Mouse (Mus musculus) naive thymus-derived CD4-positive, alpha-beta T cell, adult 2 months (primary cell): ENCODE results near the gene Afg1l.

Experiments used
- DNase-seq: peaks from one replicate; pipeline ENCODE4 v3.0.0-alpha.2; 2011; ENCODE audit warnings: low read depth

The Afg1l gene

DNA sequence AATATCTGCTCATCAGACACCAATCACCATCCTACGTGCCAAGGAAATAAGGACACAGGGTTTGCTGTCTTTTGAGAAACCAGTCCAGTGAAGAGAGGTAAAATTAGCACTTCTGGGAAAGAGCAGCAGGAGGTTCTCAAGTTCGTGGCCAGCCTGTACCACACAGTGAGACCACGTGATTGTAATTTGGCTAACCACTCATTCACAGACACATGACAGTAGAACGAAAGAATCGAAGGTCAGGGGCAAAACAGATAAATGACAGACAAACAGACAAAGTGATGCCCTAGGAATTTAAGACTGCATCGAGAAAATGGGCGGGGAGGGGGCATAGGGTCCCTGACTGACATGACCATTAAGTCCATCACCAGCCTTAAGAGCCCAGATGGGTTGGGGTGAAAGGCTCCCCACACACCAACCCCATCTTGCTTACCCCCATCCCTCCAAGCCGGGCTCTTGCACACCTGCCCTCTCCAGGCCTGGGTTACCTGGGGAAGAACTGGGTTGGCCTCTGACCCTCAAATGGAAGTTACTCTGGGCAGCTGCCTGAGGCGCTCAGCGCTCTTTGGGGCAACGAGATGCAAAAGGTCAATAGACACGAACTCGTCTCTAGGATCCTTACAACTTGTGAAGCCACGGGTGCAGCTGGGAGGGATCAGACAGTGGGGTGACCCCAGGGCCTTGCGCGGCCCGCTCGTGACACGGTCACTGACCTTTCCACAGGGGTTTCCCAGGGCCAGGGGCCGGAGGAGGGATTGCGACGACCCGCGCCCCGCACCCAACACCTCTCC lies 620 bp downstream of the Afg1l start:
- no peak for DNase-seq

DNA sequence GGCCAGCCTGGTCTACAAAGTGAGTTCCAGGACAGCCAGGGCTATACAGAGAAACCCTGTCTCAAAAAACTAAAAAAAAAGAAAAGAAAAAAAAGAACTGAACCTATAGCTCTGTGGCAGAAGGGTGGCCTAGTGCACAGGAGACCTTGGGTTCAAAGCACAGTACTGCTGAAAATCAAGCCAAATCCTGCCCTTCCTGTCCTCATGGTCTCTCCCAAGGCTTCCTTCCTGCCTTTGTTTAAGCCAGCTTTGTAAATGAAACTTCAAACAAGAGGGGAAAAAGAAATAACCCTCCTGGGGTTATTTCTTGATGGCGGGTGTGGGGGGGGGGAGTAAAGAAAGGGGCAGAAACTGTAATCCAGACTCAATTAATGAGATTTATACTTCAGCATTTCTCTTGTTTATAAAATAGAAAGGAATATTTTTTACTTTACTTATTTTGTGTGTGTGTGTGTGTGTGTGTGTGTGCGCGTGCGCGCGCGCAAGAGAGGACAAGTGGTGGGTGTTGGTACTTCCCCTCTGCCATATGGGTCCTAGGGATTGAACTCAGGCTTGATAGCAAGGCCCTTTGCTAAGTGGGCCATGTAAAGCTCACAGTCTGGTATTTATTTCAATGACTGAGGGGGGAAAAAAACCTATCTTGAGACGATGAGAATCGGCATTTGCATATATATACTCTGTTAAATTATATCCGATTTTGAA lies 1.4 kb downstream of the Afg1l start:
- DNase-seq = peak; percentile 28

DNA sequence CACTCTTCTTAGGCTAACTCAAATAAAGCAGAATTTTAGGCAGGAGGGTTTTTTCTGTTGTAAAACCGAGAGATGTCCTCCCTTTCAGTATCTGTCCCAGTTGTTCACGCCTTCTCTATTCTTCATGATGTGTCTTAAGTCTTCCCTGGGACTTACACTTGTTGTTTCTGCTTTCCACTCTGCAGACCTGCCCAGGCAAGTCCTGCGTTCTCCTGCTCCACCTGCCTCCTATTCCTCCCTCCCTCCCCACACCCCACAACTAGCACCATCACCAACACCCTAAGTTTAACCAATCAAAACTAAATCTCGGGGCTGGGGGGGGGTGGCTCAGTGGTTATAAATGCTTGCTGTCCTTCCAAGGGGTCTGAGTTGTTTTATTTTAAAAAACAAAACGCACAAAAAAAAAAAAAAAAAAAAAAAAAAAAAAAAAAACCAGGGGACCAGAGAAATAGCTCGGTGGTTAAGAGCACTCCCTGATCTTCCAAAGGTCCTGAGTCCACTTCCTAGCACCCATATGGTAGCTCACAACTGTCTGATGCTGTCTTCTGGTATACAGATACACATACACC lies 3.3 kb downstream of the Afg1l start:
- no peak for DNase-seq

DNA sequence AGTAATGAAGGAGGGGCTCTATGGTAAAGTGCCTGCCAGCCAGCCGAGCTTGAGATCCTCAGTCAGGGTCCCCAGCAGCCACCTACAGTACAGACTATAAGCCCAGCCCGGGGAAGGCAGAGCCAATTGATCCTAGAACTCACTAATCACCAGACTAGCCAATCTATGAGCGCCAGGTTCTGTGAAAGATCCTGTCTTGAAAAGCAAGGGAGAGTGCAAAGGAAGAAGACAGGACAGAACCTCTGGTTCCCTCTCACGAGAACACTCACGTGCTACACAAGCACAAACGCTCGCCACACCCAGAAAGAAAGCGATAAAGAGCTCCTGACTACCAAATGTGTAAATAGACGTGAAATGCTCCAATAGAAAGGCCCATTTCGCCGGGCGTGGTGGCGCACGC lies 13.6 kb downstream of the Afg1l start:
- DNase-seq = no peak

GRCm38 (mm10) chr10:42464224-42464623 lies 14.1 kb downstream of the Afg1l start:
- peak; percentile 10 for DNase-seq

DNA sequence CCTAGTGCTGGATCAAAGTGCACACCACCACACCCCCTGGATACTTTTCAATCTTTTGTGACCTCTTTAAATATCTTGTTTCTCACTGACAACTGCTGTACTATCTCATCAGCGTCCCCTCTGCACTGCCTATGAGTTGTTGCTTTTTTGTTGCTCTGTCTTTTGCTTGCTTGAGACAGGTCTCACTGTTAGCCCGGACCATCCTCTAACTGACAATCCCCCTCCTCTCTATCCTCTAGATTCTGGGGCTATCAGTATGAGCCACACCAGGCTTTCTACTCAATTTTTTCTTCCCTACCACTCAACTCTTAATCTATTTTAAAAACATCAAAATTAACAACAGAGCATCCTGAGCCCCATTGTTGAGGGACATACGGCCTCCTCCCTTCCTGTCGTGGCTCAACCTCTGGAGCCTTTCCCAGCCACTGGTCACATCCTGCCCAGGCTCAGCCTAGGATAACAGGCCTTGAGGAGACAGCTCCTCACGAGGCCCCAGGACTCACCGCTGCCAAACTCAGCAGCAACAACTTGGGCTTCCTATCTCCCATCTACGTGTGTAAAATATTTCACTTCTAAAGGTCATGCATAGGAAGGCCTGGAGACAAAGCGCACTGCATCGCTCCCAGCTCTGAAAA lies 20.7 kb downstream of the Afg1l start:
- no peak for DNase-seq

- no peak for DNase-seq
Observed at GRCm38 (mm10) chr10:42455981-42456380, 22.4 kb downstream of the Afg1l start.

DNA sequence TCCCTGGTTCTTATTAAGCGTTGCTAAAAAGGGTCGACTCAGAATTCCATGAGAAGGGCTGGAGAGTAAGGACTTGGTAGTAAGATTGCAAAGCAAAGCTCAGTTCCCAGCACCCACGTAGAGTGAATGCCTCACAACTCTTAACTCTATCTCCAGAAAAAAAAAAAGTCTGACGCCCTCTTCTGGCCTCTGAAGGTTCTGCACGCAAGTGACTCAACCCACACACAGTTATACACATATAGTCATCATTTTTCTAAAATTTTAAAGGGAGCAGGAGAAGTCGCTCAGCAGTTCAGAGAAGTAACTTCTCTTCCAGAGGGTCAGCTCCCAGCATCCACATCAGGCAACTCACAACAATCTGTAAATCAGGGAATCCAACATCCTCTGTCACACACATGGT lies 23.7 kb downstream of the Afg1l start:
- DNase-seq = no peak

DNA sequence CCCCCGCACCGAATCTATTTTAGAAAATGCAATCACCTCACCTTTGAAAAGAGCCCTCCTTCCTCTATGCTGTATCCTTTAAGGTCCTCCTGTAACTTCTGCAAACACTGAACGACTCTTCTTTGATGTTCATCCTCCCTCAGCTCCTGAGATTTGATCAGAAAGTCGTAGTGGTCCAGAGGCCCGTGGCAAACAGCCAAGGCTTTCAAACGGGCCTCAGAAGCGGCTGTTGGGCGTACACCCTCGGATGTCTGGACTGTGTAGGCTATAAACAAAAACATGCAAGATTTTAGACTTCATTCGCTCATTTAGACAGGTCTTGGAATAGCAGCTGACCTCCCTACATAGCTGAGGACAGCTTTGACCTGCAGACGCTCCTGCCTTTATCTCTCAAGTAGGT lies 24.1 kb downstream of the Afg1l start:
- no peak for DNase-seq

- no peak for DNase-seq
Observed at GRCm38 (mm10) chr10:42449672-42450071, 28.7 kb downstream of the Afg1l start.

GRCm38 (mm10) chr10:42448371-42448770 lies 30.0 kb downstream of the Afg1l start:
- DNase-seq = no peak

- DNase-seq = no peak
Observed at GRCm38 (mm10) chr10:42446145-42446544, 32.2 kb downstream of the Afg1l start.

DNA sequence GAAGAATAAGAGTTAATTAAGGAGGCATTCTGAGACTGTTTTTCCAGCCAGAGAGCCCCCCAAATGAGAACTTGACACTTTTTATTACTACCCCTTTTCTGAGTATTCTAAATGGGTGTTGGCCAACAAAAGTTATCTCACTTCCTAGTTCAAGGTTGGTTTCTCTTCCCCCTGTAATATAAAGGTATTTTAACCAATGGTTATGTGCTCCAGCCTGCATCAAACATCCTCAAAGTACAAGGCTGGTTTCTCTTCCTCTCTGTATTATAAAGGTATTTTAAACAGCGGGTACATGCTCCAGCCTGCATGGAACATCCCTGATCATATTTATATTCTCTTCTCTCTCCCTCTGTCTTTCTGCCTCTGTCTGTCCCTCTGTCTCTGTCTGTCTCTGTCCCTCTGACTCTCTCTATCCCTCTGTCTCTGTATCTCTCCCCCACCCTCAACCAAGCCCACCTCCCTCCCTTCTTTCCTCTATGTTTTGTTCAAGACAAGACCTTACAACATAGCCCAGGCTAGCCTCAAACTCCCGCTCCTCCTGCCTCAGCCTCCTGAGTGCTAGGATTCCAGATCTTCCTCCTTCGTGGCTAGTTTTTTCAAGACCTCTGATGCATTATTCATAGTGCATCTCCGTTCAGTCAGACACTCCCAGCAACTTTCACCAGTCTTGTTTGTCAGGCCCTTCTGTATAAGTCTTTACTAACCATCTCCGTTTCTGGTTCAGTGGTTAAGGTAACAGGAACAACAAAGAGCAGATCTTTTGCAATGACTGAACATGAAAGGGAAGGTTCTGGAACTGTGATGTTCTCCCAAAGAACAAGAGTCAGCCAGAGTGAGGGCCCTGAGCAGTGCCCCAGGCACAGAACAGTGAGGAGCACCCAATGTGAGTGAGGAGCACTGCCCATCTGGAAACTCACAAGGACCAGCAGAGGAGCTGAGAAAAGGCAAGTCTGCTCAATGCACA lies 41.2 kb downstream of the Afg1l start:
- DNase-seq = no peak

- no peak for DNase-seq
Observed at GRCm38 (mm10) chr10:42417530-42418174, 60.7 kb downstream of the Afg1l start.

GRCm38 (mm10) chr10:42415821-42416470 lies 62.4 kb downstream of the Afg1l start:
- DNase-seq = no peak

DNA sequence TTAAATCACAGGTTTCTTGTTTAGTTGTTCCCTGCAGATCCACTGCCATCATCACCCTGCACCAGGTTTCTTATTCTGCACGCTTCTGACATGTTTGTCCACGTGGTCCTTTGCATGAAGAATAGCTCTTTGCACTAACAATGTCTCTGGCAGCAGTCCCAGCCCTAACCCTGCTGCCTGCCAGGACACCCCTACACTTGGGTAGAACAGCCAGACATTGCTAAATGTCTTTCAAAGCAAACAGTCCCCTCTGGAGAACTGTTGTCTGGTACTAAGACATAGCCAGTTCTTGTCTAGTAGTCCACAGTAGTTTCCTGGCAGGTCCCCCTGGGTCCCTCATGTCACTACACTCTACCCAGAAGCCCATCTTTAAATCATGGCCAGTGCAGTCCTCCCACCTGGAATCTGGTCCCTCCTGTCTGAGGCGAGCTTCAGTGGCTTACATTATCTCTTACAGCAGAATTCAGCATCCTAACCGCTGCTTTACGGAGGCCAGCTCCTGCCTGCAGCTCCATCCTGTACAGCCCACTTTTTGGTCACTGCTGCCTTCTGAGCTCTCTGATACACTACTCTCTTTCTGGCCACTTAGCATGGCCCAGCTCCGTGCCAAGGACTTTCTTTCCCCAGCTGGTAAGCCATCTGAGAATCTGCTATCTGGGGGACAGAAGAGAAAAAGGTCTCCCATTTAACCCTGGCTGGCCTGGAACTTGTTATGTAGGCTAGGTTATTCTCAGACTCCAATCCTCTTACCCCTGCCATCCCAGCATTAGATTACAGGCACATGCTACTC lies 67.4 kb downstream of the Afg1l start:
- DNase-seq = no peak

- DNase-seq = no peak
Observed at GRCm38 (mm10) chr10:42390436-42390835, 87.9 kb downstream of the Afg1l start.

GRCm38 (mm10) chr10:42388181-42388580 lies 90.2 kb downstream of the Afg1l start:
- no peak for DNase-seq

DNA sequence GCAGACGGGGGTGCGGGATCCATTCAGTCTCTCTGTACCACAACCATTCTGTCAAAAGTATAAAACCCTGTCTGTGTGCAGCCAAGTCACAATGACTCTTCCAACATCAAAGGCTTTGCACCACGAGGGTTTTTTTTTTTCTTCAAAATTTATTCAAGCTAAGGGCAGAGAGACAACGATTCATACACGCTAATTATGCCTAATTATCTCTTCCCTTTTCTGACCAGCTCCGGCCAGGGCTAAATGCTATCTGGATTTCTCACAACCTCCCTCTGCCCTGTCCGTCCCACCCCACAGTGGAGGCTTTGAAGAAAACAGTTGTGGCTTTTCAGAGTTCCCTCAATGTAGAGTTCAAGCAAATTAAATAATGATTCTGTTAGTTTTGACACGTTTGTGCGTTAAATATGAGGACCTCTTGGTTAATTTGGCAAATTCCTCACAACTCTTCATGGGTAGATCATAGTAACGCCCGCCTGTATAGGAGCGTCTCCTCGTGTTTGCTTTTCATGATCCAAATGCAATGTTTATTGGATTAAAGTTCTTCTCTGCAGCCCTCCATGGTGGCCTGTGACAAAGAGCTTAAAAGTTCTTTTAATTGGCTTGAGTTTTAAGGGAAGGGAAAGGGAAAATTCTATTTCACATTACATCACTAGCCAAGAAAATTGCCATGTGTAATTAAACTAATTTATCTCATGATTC lies 93.3 kb downstream of the Afg1l start:
- no peak for DNase-seq
